Mouse (Mus musculus) small intestine, adult 2 months (tissue): ENCODE results near the gene Kcnk3.

Source experiments
- CTCF ChIP-seq: fragments of 200-500 bp; IDR thresholded peaks from 2 replicates; pipeline ENCODE4 v1.5.1; 2012; ENCODE audit warnings: low read depth, mild to moderate bottlenecking, control low read depth, inconsistent platforms, low read length, moderate library complexity, mixed read lengths; ENCODE audit not compliant: insufficient replicate concordance, insufficient read length; ENCODE audit errors: extremely low read depth
- POLR2A ChIP-seq: fragments of 200-500 bp; IDR thresholded peaks from 2 replicates; pipeline ENCODE4 v1.6.1; 2012; ENCODE audit warnings: low read depth, mild to moderate bottlenecking, control low read depth, inconsistent platforms, low read length, moderate library complexity

GRCm38 (mm10) chr5:30622841-30623185, 34.8 kb downstream of the Kcnk3 start:
- no peak for TF ChIP-seq CTCF
- TF ChIP-seq POLR2A = no peak
